8 mouse cellular contexts compared by ENCODE assay signal in the genomic region with DNA sequence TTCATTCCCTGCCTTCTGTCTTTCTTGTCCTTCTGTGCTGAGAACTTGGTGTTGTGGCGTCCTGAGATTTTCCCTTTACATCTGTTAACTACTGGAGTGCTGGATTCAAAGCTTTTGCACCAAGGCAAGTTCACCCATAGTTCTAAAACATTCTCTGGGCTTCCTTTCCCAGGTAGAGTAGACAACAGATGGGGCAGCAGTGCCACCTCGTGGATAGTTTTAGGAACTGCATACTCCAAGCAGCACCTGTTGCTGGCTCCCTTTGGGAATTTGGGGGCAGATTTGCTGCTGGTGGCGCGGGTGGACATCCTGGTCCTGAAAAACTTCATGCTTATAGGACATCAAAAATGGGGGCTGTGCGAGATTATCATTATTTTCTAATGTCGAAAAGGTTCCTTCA.
DNase-seq lines count a peak whose midpoint lies in the region; ATAC-seq and TF ChIP-seq lines count a peak whose summit lies in the region.

No protein-coding gene starts in this region.

- DNase-seq in 416B (ENCODE audit: low read depth), result peak; percentile 60
- DNase-seq in G1E (ENCODE audit: low spot score), result peak; percentile 55
- DNase-seq in forebrain, postnatal 0 days, result peak; percentile 80
- DNase-seq in liver, adult 2 months (ENCODE audit: extremely low read depth, low read depth, low spot score), result peak; percentile 33
- DNase-seq in retina, adult 2 months (ENCODE audit: low read depth, low spot score), result peak; percentile 13
- peak; percentile 71 for DNase-seq in thymus, postnatal 4 days

- TF ChIP-seq CTCF in G1E (IDR thresholded peaks at IDR 0.05; ENCODE audit: low read depth, low read length), result peak; percentile 82
- TF ChIP-seq CTCF in forebrain, postnatal 0 days (IDR thresholded peaks at IDR 0.05; ENCODE audit: low read depth), result peak; percentile 93
- TF ChIP-seq CTCF in liver, adult 2 months (IDR thresholded peaks at IDR 0.05; ENCODE audit: low read depth, low read length), result peak; percentile 79

- TF ChIP-seq POLR2A in liver, adult 2 months (IDR thresholded peaks at IDR 0.05; ENCODE audit: extremely low read depth, insufficient read depth, low read length), result no peak

- no peaks in the 10 kb centered on the region; the same call in none of the 2 replicates for H3K27me3 ChIP-seq in G1E (ENCODE audit: insufficient read depth, low read length)
- H3K27me3 ChIP-seq in forebrain, postnatal 0 days (ENCODE audit: insufficient read depth, low read length), result no peaks in the 10 kb centered on the region
- no peaks in the 10 kb centered on the region for H3K27me3 ChIP-seq in kidney, embryonic 15.5 days
- H3K27me3 ChIP-seq in liver, adult 2 months (ENCODE audit: control insufficient read depth, insufficient read depth, low read length), result no peaks in the 10 kb centered on the region

- no peaks in the 10 kb centered on the region for H3K9me3 ChIP-seq in G1E (replicated peaks)
- H3K9me3 ChIP-seq in forebrain, postnatal 0 days (ENCODE audit: low read length), result no peaks in the 10 kb centered on the region
- no peaks in the 10 kb centered on the region for H3K9me3 ChIP-seq in kidney, embryonic 15.5 days (replicated peaks)

- H3K9ac ChIP-seq in forebrain, postnatal 0 days, result no peak overlapping the region
- no peak overlapping the region for H3K9ac ChIP-seq in kidney, embryonic 15.5 days
- no peak overlapping the region for H3K9ac ChIP-seq in liver, adult 2 months (ENCODE audit: low read depth, low read length)

- no peak for ATAC-seq in G1E (ENCODE audit: extremely low read depth, insufficient number of reproducible peaks, low FRiP score, poor library complexity, severe bottlenecking)
- ATAC-seq in cerebellum, adult (ENCODE audit: insufficient number of reproducible peaks, low FRiP score, low TSS enrichment), result peak; percentile 61; the same call in 1 of the 2 replicates
- peak; percentile 36; the same call in 1 of the 2 replicates for ATAC-seq in forebrain, postnatal 0 days
- ATAC-seq in kidney, embryonic 15.5 days (replicated peaks; ENCODE audit: low FRiP score), result peak; percentile 46

- H3K4me3 ChIP-seq in G1E (ENCODE audit: low read depth, low read length), result no peak overlapping the region
- H3K4me3 ChIP-seq in forebrain, postnatal 0 days (ENCODE audit: low read depth, low read length), result no peak overlapping the region
- no peak overlapping the region for H3K4me3 ChIP-seq in kidney, embryonic 15.5 days (replicated peaks)
- no peak overlapping the region for H3K4me3 ChIP-seq in liver, adult 2 months (ENCODE audit: insufficient read depth, low read depth, low read length)

- H3K36me3 ChIP-seq in G1E (replicated peaks), result no peaks in the 10 kb centered on the region
- H3K36me3 ChIP-seq in forebrain, postnatal 0 days (ENCODE audit: insufficient read depth), result no peaks in the 10 kb centered on the region
- no peaks in the 10 kb centered on the region for H3K36me3 ChIP-seq in kidney, embryonic 15.5 days
- no peaks in the 10 kb centered on the region for H3K36me3 ChIP-seq in liver, adult 2 months (ENCODE audit: control insufficient read depth, insufficient read depth, low read length)

- no peaks in the 10 kb centered on the region for H3K4me1 ChIP-seq in G1E (ENCODE audit: insufficient read depth, low read depth, low read length)
- no peaks in the 10 kb centered on the region for H3K4me1 ChIP-seq in forebrain, postnatal 0 days (ENCODE audit: insufficient read depth)
- H3K4me1 ChIP-seq in kidney, embryonic 15.5 days, result no peaks in the 10 kb centered on the region
- no peaks in the 10 kb centered on the region for H3K4me1 ChIP-seq in liver, adult 2 months (ENCODE audit: control insufficient read depth, insufficient read depth, low read length)

- 10% methylated on average over 6 of the region's 6 CpGs for WGBS in forebrain, postnatal 0 days
- 9% methylated on average over 6 of the region's 6 CpGs for WGBS in kidney, embryonic 15.5 days
- 12% methylated on average over 6 of the region's 6 CpGs for WGBS in liver, adult 2 months

- no peak overlapping the region for H3K27ac ChIP-seq in forebrain, postnatal 0 days (ENCODE audit: low read depth, low read length)
- no peak overlapping the region for H3K27ac ChIP-seq in kidney, embryonic 15.5 days
- no peak overlapping the region for H3K27ac ChIP-seq in liver, adult 2 months (replicated peaks; ENCODE audit: insufficient read depth, low read depth, low read length)

- H3K79me2 ChIP-seq in liver, adult 2 months (ENCODE audit: control insufficient read depth, insufficient read depth, low read length), result no peaks in the 10 kb centered on the region

- H3K4me2 ChIP-seq in forebrain, postnatal 0 days (ENCODE audit: low read depth), result no peak overlapping the region
- no peak overlapping the region for H3K4me2 ChIP-seq in kidney, embryonic 15.5 days

Comparison
In these comparisons a context has a peak if more than half of its experiments do, and no peak if none do; other contexts are left out.
1. DNase-seq: peak in every context shown above with its lines; median percentile 80 in forebrain, postnatal 0 days; 71 in thymus, postnatal 4 days; 60 in 416B; 55 in G1E; 33 in liver, adult 2 months; 13 in retina, adult 2 months.